Mouse (Mus musculus) cerebellum, postnatal 14 days (tissue): ENCODE results near the gene Slmap.
A peak's percentile ranks its signal among the peaks of the same experiment; 100 is the strongest.
"Not testable (repeated sequence)": the region's sequence is repeated elsewhere in the genome, so short reads cannot be mapped to it uniquely, and the experiment has no call there.

Experiments used
- DNase-seq, 2 experiments: peaks; one replicate each; pipeline ENCODE4 v3.0.0; 2021; ENCODE audit warnings: mixed read lengths in 2 of 2

The Slmap gene

DNA sequence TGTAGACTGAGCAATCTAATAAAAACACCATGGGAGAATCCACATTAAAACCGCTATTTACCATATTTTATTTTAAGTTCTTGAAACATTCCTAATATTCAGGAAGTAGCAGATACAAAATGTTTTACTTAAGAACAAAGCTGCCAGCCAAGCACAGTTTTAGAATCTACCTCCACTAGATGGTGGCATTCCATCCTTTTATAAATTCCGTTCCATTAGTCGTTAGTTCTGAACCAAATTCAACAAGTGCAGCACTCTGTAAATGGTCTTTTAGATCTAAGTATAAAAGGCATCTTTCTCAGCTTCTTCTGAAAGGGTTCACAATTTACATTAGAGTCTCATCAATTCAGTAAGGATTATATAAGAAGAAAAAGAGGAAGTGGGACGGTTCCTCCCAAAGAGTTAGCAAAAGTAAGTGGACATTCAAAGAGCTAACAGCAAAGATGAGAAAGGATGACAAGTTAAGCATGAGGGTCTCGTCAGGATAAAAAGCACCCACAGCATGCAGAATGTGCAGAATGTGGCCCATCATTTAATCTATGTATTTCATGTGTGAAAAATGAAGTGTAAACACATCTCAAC lies 68.1 kb downstream of the Slmap start:
- no peak for DNase-seq

DNA sequence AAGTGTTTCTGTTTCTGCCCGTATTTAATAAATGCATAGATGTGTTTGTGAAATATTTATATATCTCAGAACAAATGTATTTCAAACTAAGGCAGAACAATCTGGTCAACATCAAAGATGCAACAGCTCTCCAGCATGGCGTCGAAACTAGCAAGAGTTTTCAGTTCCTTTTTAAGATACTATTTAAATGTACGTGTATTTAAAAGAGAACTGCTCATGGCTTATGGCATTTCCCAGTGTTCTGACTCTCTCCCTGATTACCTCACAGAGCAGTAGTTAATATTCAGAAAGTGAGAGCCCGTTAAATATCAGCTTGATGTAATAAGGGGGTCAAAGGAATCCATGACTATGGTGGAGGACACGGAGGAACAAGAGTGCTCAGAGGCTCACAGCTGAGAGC lies 68.8 kb downstream of the Slmap start:
- no peak for DNase-seq

DNA sequence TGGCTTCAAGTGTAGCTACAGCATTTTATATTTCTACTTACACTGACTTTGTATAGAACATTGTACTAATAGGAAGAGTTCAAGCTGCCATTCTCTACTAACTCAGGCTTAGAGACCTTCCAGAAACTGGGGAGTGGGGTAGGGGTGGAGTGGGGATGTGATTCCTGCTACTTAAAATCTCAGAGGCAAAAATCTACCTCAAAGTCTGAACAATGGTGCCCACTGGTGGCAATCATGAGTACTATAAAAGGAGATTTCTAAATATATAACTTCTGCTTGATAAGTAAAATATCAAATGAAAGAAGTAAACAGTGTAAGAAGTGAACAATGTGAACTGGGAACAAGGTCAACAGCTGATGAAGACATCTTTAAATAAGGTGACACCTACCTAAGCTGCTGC lies 75.2 kb downstream of the Slmap start:
- peak; percentile 39 to 53 for DNase-seq

DNA sequence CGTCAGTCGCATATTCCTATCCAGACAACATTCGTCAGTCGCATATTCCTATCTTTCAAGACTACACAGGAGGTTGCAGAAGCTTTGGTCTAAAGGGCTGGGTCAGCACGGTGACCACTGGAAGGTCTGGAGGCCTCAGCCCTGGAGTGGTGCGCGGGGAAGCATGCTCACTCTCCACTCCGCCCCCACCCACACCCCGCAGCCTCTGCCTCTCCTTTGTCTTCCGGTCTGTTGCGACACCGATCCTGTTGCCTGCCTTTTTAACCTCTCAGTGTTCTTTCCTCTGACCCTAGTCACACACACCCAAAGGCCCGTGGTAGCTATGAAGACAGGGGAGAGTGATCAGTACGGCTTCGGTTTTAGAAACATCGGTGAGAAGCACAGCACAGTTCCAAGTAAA lies 79.9 kb downstream of the Slmap start:
- DNase-seq, result no peak

DNA sequence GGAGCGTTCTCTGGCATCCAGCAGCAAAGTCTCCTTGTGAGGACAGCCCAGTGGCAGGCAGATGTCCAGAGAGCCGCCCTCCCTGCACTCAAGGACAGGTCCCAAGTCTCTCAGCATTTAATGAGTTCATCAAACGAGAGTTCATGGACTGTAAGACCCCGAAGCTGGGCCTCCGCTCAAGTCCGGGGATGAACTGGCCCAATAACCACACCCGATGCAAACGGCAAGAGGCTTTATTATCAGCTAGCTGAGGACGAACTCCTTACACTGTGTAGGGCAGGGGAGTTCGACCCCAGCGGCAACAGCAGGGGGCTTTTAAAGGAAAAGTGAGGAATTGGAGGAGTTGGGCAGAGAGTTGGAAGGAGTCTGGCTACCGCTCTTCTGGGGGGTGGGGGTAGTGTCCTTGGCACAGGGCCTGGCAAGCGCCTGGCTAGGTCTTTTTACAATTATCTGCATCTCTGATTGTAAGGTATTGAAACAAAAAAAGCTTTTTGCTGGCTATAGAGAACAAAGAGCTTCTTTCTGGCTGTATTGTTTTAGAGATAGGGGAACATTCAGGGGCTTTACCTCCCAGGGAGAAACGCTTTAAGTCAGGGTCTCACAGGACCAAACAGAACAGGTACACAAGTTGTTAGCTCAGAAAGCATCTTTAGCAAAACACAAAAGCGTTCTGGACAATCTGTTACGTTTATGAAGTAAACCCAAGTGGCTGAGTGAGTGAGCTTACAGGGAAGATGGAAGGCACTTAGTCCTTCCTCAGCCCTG lies 84.5 kb downstream of the Slmap start:
- peak in 1 of 2 experiments; percentile 14 for DNase-seq

DNA sequence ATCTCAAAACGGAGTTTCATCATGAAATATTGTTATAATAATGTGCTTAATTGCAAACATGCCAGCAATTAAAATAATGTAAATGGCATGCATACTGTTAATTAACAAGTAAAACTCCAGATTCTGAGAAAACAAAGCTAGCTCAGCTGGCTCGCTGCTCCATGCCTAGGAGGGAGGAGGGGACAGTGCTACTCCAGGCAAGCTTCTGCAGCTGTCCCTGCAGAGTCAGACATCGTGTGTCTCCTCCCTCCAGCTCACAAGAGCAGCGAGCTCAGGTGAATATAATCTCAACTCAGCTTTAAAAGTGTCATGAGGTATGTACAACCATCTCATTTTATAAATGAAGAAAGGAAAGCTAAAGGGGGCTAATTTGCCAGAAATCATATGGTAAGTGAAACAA lies 86.2 kb downstream of the Slmap start:
- DNase-seq, result peak in 1 of 2 experiments; percentile 7

DNA sequence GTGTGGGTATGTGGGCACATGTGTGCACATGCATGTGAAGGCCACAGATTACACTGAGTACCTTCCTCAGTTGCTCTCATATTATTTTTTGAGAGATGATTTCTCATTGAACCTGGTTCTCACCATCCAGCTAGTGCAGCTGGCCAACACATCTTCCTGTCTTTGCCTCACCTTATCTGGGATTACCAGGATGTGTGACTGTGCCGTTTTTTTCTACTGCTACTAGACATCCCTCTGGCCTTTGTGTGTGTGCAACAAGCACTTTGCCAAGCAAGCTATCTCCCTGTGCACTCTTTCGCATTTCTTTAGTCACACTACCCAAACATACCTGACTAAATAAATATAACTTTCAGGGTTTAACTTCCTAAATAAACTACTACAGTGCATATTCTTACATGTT lies 87.5 kb downstream of the Slmap start:
- DNase-seq, result no peak

DNA sequence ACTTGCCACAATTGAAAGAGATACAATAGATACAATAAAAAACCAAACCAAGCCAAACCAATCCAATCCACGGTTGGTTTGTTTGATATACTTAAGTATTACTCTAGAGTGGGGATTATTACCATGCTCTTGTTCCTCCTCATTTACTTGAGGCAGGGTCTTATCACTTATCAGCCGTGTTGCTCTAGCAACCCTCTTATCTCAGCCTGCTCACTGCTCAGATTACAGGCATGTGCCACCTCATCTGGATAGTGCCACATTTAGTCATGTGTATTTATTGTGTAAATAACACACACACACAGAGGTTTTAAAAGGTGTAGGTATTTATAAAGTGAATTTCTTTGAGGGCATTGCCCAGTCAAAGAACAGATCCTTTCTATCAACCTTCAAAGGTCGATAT lies 88.2 kb downstream of the Slmap start:
- DNase-seq, result no peak

DNA sequence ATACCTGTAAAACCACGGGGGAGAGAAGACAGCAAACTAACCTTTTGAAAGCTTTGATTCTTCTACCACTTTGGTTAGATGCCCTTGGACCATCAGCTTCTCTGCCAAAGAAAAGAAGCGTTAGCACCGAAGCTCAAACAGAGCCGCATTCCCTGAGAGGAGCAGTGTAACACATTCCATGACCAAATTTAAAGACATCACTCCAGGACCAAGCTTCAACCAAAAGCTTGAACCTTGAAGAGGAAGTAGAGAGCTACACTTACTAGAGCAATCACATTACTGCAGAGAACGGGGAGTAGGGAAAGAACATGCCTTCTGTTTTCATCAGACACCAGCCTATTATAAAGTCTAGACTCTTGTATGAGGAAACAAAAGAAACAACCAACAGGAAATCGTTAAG lies 92.2 kb downstream of the Slmap start:
- DNase-seq, result no peak

DNA sequence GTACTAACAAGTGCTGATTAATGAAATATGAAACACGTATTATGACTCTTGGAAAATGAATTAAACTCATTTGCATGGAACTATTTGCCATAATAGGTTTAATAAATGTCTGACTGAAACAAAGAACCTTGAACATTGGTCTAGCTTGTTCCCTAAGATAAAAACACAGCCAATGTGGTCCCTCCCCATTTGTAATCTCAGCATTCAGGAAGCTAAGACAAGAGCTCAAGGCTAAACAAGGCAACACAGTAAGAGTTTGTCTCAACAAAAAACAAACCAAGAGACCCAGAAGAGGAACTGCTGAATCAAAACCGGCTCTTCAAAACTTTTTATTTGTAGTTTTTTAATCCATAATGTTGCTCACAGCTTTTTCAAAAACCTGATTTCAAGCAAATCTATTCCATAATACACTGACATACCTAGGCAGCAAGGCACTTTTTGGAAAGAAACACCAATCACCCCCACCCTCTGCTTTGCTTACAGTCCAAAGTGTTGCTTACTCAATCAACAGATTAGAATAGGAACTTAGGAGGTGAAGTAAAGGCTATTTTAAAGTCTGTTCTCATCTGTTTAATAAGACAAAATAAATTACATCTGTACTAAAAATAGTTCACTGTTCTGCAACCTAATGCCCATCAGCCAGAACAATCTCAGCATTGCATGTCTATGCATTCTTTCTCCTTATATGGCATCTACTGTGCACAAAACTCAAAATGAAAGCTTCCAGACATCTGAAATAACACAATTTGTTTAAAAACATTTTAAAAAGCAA lies 93.5 kb downstream of the Slmap start:
- no peak for DNase-seq

DNA sequence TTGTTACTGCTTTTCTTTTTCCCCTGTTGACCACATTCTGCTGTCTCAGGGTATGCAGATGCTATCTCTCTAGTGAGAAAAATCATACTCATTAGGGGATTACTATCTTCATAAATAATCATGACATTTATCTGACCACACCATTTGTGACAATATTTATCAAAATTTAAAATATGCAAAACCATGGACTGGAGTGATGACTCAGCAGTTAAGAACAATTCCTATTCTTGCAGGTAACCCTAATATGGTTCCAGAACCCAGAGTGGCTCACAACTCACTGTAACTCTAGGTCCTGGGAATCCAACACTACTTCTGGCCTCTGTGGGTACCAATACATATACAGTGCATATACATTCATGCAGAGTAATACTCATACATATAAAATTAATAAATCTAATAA lies 94.7 kb downstream of the Slmap start:
- DNase-seq, result no peak

DNA sequence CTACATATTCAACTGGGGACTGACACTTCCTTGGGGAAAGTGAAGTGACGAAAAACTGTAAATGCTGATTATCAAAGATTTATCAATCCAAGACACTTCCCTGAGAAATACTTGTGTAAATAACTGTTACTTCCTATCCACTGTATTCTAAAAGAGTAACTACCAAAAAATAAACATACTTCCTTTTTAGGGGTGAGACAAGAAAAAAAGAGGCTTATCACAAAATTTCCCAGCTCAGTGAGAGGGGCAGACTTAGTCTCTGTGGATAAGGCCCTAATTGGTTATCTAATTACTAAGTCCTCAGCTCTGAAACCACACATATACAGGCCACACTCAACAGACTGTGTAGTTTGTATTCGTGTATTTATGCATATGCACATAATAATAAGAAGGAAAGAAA lies 97.0 kb downstream of the Slmap start:
- DNase-seq, result no peak

DNA sequence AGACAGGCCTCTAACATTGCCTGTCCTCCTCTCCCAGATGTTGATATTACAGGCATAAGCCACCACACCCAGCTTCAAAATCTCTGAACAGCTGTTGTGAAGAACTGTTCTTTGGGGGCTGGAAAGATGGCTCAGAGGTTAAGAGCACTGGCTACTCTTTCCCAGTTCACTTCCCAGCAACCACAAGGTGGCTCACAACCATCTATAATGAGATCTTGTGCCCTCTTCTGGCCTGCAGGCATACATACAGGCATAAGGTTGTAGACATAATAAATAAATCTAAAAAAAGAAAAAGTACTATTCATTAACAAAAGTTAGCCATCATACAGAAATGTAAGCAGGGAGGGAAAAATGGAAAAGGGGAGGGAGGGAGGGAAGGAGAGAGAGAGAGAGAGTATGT lies 98.4 kb downstream of the Slmap start:
- no peak for DNase-seq

DNA sequence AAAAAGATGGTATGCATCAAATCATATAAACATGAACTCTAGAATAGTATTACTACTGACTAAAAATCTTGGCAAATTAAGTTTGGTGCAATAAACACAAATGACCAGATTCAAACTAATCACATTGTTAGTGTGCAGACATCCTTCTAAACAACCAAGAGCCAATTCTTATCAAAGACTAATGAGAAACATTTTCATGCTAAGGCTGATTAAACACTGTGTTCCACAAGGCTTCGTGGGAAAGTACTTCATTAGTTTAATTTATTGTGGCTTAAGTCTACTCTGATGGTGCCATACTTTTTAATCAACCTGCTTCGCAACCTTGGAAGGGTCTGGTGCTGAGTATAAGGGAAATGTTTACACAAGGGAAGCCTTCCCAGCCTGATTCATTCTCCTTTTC lies 102.4 kb downstream of the Slmap start:
- DNase-seq, result no peak

DNA sequence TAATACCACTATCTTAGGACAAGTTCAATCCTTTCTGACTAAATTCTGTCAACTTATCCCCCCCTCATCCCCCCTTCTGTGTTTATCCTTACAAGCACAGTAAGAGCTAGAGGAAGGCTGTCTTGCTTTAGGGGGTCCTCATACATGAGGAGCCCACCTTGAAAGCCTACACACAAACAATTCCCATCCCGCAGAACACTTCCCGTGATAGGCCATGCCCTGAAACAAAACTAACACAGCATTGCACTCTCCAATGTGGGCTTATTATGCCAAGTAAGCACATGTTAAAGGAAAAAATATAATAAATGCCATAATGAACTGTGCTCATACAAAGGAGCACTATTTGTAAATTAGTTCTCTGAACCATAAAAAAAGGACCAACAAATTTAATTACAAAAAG lies 102.8 kb downstream of the Slmap start:
- no peak for DNase-seq

DNA sequence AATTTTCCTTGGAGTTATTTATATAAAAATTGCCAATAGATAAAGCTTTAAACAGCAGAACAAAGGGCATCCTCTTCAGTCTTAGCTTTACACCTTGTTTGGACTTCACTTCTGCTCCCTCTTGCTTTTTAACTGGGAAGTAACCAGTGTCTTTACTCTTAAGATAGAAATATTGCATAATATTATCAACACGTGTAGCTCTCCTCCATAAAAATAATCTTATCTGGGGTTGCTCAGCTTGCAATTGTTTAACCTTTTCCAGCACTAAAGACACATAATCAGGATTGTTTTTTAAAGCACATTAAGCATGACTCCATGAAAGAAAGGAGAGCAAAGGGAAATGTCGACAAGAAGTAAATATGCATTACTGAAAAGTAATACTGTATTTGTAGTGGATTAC lies 114.5 kb downstream of the Slmap start:
- DNase-seq, result no peak

DNA sequence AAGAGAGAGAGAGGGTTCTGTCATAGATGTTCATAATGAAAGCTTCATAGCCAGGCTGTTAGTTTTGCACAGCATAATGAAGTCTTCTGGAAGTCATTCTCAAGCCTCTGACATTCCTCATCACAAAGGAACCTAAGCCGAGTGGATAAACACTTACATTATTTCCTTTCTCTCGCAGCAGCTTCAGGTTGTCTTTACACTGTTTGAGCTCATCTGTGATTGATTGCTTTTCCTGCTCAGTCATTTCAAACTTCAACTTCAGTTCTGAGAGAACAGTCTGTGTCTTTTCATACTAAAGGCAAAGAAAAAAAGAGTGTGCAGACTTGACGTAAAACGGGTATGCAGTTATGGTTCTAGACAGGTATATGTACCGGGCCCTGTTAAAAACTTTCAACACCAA lies 116.8 kb downstream of the Slmap start:
- DNase-seq, result no peak

DNA sequence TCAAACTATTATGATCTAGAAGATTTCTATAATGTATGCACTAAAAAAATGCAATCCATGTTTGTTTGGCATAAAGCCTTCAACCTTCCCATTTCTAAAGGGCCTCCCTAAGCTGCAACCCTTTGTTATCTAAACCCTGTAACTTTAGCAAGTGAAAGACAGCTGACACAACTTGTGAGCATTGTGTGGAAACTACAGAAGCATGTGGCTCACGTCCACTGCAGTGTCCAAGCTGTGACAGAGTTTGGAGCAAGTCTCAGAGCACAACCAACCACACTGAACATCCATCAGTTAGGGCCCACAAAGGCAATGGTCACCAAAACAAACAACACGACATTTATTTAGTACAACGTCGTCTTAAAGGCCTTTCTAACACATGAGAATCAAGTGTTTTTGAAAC lies 117.6 kb downstream of the Slmap start:
- no peak for DNase-seq

DNA sequence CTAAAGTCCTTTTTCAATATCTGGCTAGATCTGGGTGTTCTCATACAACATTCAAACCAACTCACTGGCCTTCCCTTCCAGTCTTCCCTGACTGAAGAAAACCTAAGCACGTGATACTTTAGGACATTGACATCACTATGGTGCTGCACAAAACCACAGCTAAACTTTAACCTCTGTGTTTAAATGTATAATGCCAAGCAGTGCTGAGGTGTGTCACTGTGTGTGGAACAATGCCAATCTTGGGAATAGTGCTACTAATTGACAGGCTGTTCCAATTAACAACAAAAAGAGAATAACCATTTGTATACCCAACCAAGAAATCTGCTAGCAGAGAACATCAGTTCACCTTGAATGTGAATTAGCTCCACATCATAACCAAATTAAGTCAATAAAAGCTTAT lies 121.2 kb downstream of the Slmap start:
- DNase-seq, result no peak

DNA sequence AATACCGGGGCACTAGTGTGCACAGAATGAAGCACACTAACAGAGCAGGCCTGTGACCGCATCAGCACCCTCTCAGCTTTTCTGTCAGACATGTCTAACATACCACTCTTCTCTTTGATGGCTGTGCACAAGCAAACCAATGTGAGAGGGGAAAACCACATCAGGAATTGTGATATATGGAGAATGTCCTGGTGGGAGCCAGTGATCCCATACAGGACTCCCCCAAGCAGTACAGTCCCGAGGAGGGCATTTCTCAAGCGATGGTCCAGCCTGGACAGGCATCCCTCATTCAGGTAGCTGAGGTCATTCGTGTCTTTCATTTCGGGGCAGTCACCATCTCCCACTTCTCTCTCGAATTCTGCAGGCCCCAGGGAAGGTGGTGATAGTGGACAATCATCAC lies 128.0 kb downstream of the Slmap start:
- DNase-seq, result no peak

DNA sequence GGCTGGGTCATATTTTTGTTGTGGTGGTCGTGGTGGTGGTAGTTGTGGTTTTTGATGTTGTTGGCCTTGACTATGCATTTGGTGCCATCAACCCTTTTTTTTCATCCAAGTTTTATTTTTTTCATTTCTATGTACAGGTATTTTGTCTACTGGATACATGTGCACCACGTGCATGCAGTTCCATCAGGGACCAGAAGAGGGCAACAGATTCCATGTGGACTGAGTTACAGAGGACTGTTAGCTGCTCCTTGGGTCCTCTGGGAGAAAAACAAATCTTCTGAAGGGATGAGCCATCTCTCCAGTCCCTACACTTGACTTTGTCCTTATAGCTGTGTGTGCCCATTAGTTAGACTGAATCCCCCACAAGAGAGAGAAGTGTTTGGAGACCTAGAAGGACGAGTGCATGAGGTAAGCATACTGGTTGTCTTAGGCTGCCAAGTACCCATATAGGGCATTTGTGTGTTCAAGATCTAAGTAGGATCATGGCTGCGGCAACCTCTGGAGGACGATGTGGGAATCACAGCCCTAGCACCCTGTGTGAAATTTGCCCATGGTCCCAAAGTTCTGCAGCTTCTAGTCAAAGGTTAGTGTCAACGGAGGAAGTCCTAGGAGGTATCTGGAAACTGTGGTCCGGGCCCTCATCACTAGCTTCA lies 136.1 kb downstream of the Slmap start:
- peak in 1 of 2 experiments; percentile 22 for DNase-seq

DNA sequence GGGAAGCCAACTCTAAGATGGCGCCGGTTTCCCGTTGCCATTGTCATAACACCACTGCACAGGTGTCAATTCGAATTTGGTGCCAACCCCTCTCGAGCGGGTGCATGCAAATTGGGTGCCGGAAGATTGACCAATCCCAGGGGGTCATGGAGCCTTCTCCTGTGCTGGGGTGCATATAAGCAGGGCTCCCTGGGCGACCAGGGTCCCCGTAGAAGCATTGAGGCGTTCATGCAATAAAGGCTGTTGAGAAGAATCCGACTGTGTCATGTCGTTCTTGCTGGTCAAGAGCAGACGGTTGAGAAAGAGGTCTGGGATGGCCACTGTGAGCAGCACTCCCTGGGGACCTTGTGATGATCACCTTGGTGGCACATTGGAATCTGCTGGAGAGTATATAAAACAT lies 142.9 kb downstream of the Slmap start:
- DNase-seq, result no peak

DNA sequence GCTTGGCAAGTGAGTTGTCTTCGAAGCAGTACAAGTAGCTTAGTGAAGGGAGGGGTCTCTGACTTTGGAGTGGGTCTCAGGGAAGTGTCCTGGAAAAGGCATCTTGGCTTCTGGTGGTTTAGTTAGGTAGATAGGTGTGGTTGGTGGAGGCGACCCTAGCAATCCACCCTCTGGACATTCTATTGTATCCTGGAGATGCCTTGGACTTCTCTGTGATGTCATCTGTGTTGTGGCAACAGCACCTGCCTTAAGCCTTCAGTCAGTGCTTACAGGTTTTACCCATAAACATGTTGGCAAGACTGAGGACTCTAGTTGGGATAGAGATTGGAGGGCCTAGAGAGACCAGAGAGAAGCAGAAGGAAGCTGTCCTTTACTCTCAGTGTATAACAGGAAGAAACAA lies 145.8 kb downstream of the Slmap start:
- not testable (repeated sequence) for DNase-seq

DNA sequence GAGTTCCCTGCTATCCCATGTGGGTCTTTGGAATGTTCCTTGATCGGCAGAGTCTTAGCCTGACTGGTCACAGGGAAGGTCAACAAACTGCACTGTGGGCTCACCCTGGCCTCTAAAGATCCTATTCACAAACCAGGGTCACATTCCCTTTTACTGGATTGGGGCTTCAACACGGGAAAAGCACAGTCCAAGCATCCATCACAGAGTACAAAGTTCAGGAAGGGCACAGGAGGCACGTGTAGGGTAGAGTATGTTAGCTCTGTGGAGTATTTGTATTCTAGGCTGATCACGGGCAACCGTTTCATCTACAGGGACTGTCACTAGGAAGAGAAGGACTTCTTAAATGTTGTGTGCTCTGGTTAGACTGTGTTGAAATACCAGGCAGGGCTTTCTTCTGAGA lies 147.7 kb downstream of the Slmap start:
- not testable (repeated sequence) for DNase-seq
